Mouse (Mus musculus): Measurements from ENCODE around the gene Hs6st2. TPM values are rescaled to one million over a fixed set of nuclear protein-coding genes. Genes with fewer than 3 reads are reported as not detected.

Hs6st2 gene
- polyA plus RNA-seq, 1 experiment from 2014 or later, result 27.9 TPM

Other genes starting within 250 kb of the Hs6st2 start
- not detected in 2 replicates for gene Usp26, start 119.4 kb upstream of the Hs6st2 start, polyA plus RNA-seq (2015; fragmentation: Nextera tagmentation; extraction: Ambion mirVana)